Mouse (Mus musculus) MEL (cell line): ENCODE results near the gene Mrpl53. TPM values are rescaled to one million over a fixed set of nuclear protein-coding genes. Genes with fewer than 3 reads are reported as not detected.
"Not testable (repeated sequence)": the region's sequence is repeated elsewhere in the genome, so short reads cannot be mapped to it uniquely, and the experiment has no call there.

Experiments
- DNase-seq: peaks from one replicate; pipeline ENCODE4 v3.0.0; 2011; ENCODE audit warnings: low read depth, low spot score
- H3K27ac ChIP-seq: 2 replicates; pipeline ENCODE4 v1.5.1; 2012; ENCODE audit warnings: low read depth, mild to moderate bottlenecking, control low read depth, low read length, moderate library complexity; ENCODE audit not compliant: control insufficient read depth
- H3K27me3 ChIP-seq, 2 experiments: fragments of 150-350 bp in 1 of 2; sonication (generic) in 1 of 2; 2 replicates each; pipeline ENCODE4 v1.6.1; 2012; ENCODE audit warnings: low read length in 2 of 2, mild to moderate bottlenecking in 2 of 2, improper control_type of control experiment in 1 of 2, moderate library complexity in 1 of 2; ENCODE audit not compliant: insufficient read depth in 2 of 2, control insufficient read depth in 1 of 2
- H3K36me3 ChIP-seq, 2 experiments: 2 replicates each; pipeline ENCODE4 v1.6.1; 2012 to 2014; ENCODE audit warnings: low read length in 2 of 2, improper control_type of control experiment in 1 of 2, inconsistent platforms in 1 of 2, mild to moderate bottlenecking in 1 of 2; ENCODE audit not compliant: insufficient read depth in 2 of 2, control insufficient read depth in 1 of 2
- H3K4me1 ChIP-seq, 2 experiments: fragments of 150-350 bp in 1 of 2; sonication (generic) in 1 of 2; 2 replicates each; pipeline ENCODE4 v1.6.1; 2012; ENCODE audit warnings: low read length in 2 of 2, improper control_type of control experiment in 1 of 2, mild to moderate bottlenecking in 1 of 2; ENCODE audit not compliant: insufficient read depth in 2 of 2, control insufficient read depth in 1 of 2
- H3K4me3 ChIP-seq, 2 experiments: fragments of 150-350 bp in 1 of 2; sonication (generic) in 1 of 2; 2 replicates each; pipeline ENCODE4 v1.5.1; 2012; ENCODE audit warnings: low read depth in 2 of 2, low read length in 2 of 2, mild to moderate bottlenecking in 2 of 2, moderate library complexity in 2 of 2, control low read depth in 1 of 2, improper control_type of control experiment in 1 of 2; ENCODE audit not compliant: control insufficient read depth in 1 of 2, insufficient read depth in 1 of 2
- H3K79me2 ChIP-seq: 2 replicates; pipeline ENCODE4 v1.6.1; 2012; ENCODE audit warnings: mild to moderate bottlenecking, low read length, moderate library complexity; ENCODE audit not compliant: control insufficient read depth, poor library complexity, insufficient read depth
- H3K9ac ChIP-seq: 2 replicates; pipeline ENCODE4 v1.6.1; 2012; ENCODE audit warnings: low read depth, mild to moderate bottlenecking, control low read depth, low read length, moderate library complexity; ENCODE audit not compliant: control insufficient read depth, poor library complexity, severe bottlenecking
- H3K9me3 ChIP-seq: fragments of 150-350 bp; sonication (generic); replicated peaks from 2 replicates; pipeline ENCODE4 v1.6.1; 2012; ENCODE audit warnings: mild to moderate bottlenecking, low read length, improper control_type of control experiment, moderate library complexity; ENCODE audit not compliant: insufficient read depth
- CTCF ChIP-seq, 3 experiments: IDR thresholded peaks in 2 of 3; conservative IDR thresholded peaks in 1 of 3; 2 replicates each; pipeline ENCODE4 v1.5.1; 2011 to 2012; ENCODE audit warnings: low read length in 3 of 3, low read depth in 2 of 3, mild to moderate bottlenecking in 2 of 3, improper control_type of control experiment in 1 of 3, inconsistent platforms in 1 of 3, mixed read lengths in 1 of 3, moderate library complexity in 1 of 3; ENCODE audit not compliant: control insufficient read depth in 1 of 3, insufficient read depth in 1 of 3, poor library complexity in 1 of 3, severe bottlenecking in 1 of 3
- ELF1 ChIP-seq: IDR thresholded peaks from 2 replicates; pipeline ENCODE4 v1.6.1; 2014; ENCODE audit warnings: low read depth, mild to moderate bottlenecking, inconsistent platforms, low read length, improper control_type of control experiment, moderate library complexity
- ETS1 ChIP-seq: IDR thresholded peaks from 2 replicates; pipeline ENCODE4 v1.6.1; 2012; ENCODE audit warnings: low read depth, mild to moderate bottlenecking, inconsistent platforms, low read length, improper control_type of control experiment, moderate library complexity
- HCFC1 ChIP-seq: IDR thresholded peaks from 2 replicates; pipeline ENCODE4 v1.6.1; 2012; ENCODE audit warnings: low read depth, mild to moderate bottlenecking, inconsistent platforms, low read length, improper control_type of control experiment, moderate library complexity
- JUND ChIP-seq: IDR thresholded peaks from 2 replicates; pipeline ENCODE4 v1.6.1; 2011; ENCODE audit warnings: low read depth, mild to moderate bottlenecking, improper control_type of control experiment, low read length
- MAX ChIP-seq: IDR thresholded peaks from 2 replicates; pipeline ENCODE4 v1.6.1; 2011; ENCODE audit warnings: low read length, improper control_type of control experiment
- MAZ ChIP-seq: IDR thresholded peaks from 2 replicates; pipeline ENCODE4 v1.6.1; 2012; ENCODE audit warnings: low read depth, mild to moderate bottlenecking, inconsistent platforms, low read length, improper control_type of control experiment
- MXI1 ChIP-seq: IDR thresholded peaks from 2 replicates; pipeline ENCODE4 v1.6.1; 2011; ENCODE audit warnings: mild to moderate bottlenecking, low read depth, low read length, improper control_type of control experiment
- NELFE ChIP-seq: IDR thresholded peaks from 2 replicates; pipeline ENCODE4 v1.6.1; 2011; ENCODE audit warnings: low read depth, low read length, improper control_type of control experiment
- POLR2A ChIP-seq, 2 experiments: IDR thresholded peaks; 2 replicates each; pipeline ENCODE4 v1.6.1; 2011 to 2012; ENCODE audit warnings: low read length in 2 of 2, mild to moderate bottlenecking in 2 of 2, control low read depth in 1 of 2, improper control_type of control experiment in 1 of 2, low read depth in 1 of 2, moderate library complexity in 1 of 2; ENCODE audit not compliant: control insufficient read depth in 1 of 2, insufficient read depth in 1 of 2, poor library complexity in 1 of 2
- RAD21 ChIP-seq: IDR thresholded peaks from 2 replicates; pipeline ENCODE4 v1.6.1; 2011; ENCODE audit warnings: mild to moderate bottlenecking, low read depth, low read length, improper control_type of control experiment
- SIN3A ChIP-seq: IDR thresholded peaks from 2 replicates; pipeline ENCODE4 v1.6.1; 2012; ENCODE audit warnings: low read length, improper control_type of control experiment, inconsistent platforms
- SMC3 ChIP-seq: IDR thresholded peaks from 2 replicates; pipeline ENCODE4 v1.6.1; 2011; ENCODE audit warnings: low read depth, low read length, improper control_type of control experiment
- TCF12 ChIP-seq: IDR thresholded peaks from 2 replicates; pipeline ENCODE4 v1.6.1; 2014; ENCODE audit warnings: low read depth, mild to moderate bottlenecking, inconsistent platforms, low read length, improper control_type of control experiment, moderate library complexity
- USF2 ChIP-seq, 2 experiments: IDR thresholded peaks; 2 replicates each; pipeline ENCODE4 v1.6.1; 2011 to 2012; ENCODE audit warnings: improper control_type of control experiment in 2 of 2, low read length in 2 of 2, borderline replicate concordance in 1 of 2, inconsistent platforms in 1 of 2, low read depth in 1 of 2, mild to moderate bottlenecking in 1 of 2; ENCODE audit not compliant: insufficient read depth in 1 of 2
- ZC3H11A ChIP-seq: IDR thresholded peaks from 2 replicates; pipeline ENCODE4 v1.6.1; 2012; ENCODE audit warnings: low read depth, mild to moderate bottlenecking, inconsistent platforms, low read length, improper control_type of control experiment
- ZNF384 ChIP-seq: IDR thresholded peaks from 2 replicates; pipeline ENCODE4 v1.6.1; 2012; ENCODE audit warnings: low read depth, mild to moderate bottlenecking, inconsistent platforms, low read length, improper control_type of control experiment
- polyA plus RNA-seq, 2 experiments: library from polyadenylated mRNA; stranded (reverse) in 1 of 2; unstranded in 1 of 2; fragments of >175 nt in 1 of 2; fragments of >200 nt in 1 of 2; gene quantifications; 2 replicates each; pipeline versions ENCODE4 v1.2.1 to v1.2.4; 2012; ENCODE audit warnings: low replicate concordance in 2 of 2, low read depth in 1 of 2; ENCODE audit not compliant: insufficient read length in 2 of 2, insufficient read depth in 1 of 2, missing spikeins in 1 of 2
- total RNA-seq: library from RNA; depleted of rRNA; stranded (reverse); fragments of 300-350 nt; gene quantifications from 2 replicates; pipeline ENCODE4 v1.2.3, GENCODE M21; 2012; rRNA removed

The Mrpl53 gene
- total and polyA plus RNA-seq, 3 experiments, result 63.8 to 91.3 TPM; not detected in 1

GRCm38 (mm10) chr6:83156259-83156684 lies 47.4 kb downstream of the Mrpl53 start, which contains the start of the genes Wdr54 and 1700003E16Rik:
Wdr54 (minus strand) TSS chr6:83156397.
1700003E16Rik (plus strand) TSS chr6:83156404.
- Histone ChIP-seq H3K27ac (no peak within 1 kb of the TSS), H3K4me1 (peaks cover 2 to 10% of the 10 kb centered on the region in 2 experiments; a peak in 3 of 4 replicates), H3K27me3 (no peaks in the 10 kb centered on the region), H3K9me3 (no peaks in the 10 kb centered on the region), H3K9ac (peak within 1 kb of the TSS; percentile 57)
- DNase-seq, result peak; percentile 89
- TF ChIP-seq POLR2A (IDR thresholded peaks at IDR 0.05; ENCODE audit: control insufficient read depth in 1 of 2, insufficient read depth in 1 of 2, low read depth in 1 of 2, low read length in 2 of 2, poor library complexity in 1 of 2) (peak; percentile 28 to 50; a peak in 2 of 4 replicates), USF2 (IDR thresholded peaks at IDR 0.05; ENCODE audit: borderline replicate concordance in 1 of 2, insufficient read depth in 1 of 2, low read depth in 1 of 2, low read length in 2 of 2) (no peak), ETS1 (no peak), MXI1 (peak; percentile 86), ELF1 (0 out of 2 replicates have a peak, but pooled peaks have one; percentile 8), MAZ (0 out of 2 replicates have a peak, but pooled peaks have one; percentile 20), SIN3A (peak; percentile 89), HCFC1 (peak; percentile 60; the same call in 1 of the 2 replicates), TCF12 (0 out of 2 replicates have a peak, but pooled peaks have one; percentile 39), NELFE (peak; percentile 54), MAX (peak; percentile 73)
- TF ChIP-seq, all 39 proteins: peak for 9
- Histone ChIP-seq H3K36me3 (peaks cover 0 to 2% of the 10 kb centered on the region in 2 experiments; a peak in 2 of 4 replicates), H3K4me3 (peak within 1 kb of the TSS; percentile 78 to 87), H3K79me2 (no peaks in the 10 kb centered on the region)

- not testable (repeated sequence) for H3K9me3 ChIP-seq, H3K27me3 ChIP-seq, H3K9ac ChIP-seq, H3K4me3 ChIP-seq, H3K27ac ChIP-seq, H3K36me3 ChIP-seq, H3K4me1 ChIP-seq, H3K79me2 ChIP-seq
- TF ChIP-seq SIN3A (peak; percentile 42; the same call in 1 of the 2 replicates), CTCF (IDR thresholded peaks at IDR 0.05 in 2 of 3, conservative IDR thresholded peaks at IDR 0.05 in 1 of 3; ENCODE audit: control insufficient read depth in 1 of 3, insufficient read depth in 1 of 3, low read depth in 2 of 3, low read length in 3 of 3, poor library complexity in 1 of 3, severe bottlenecking in 1 of 3) (peak; percentile 26 to 68 (median 31); a peak in 4 of 6 replicates), ZNF384 (peak; percentile 12; the same call in 1 of the 2 replicates), JUND (peak; percentile 96), ZC3H11A (peak; percentile 67), SMC3 (peak; percentile 79), RAD21 (peak; percentile 65)
- peak; percentile 80 for DNase-seq
Observed at GRCm38 (mm10) chr6:83159456-83159855, 50.6 kb downstream of the Mrpl53 start.

Other genes with a start within 250 kb of the Mrpl53 start
- gene Sema4f, start 169.3 kb upstream of the Mrpl53 start, total RNA-seq, result 0.03 and 0.04 TPM in 2 replicates
- under 1 TPM in 1 of 2 experiments, not detected in 1; 0.01 TPM for gene Sema4f, start 169.3 kb upstream of the Mrpl53 start, polyA plus RNA-seq
- 3.9 and 6.2 TPM in 2 replicates for gene M1ap, start 162.1 kb upstream of the Mrpl53 start, total RNA-seq
- gene M1ap, start 162.1 kb upstream of the Mrpl53 start, polyA plus RNA-seq, result 1 to 10 TPM in 1 of 2 experiments, not detected in 1; 6.3 TPM
- 17.9 and 18.7 TPM in 2 replicates for gene Dok1, start 75.6 kb upstream of the Mrpl53 start, total RNA-seq
- gene Dok1, start 75.6 kb upstream of the Mrpl53 start, polyA plus RNA-seq, result 10 to 100 TPM in 1 of 2 experiments, not detected in 1; 22.3 TPM
- 0.77 and 0.78 TPM in 2 replicates for gene Loxl3, start 74.9 kb upstream of the Mrpl53 start, total RNA-seq
- gene Loxl3, start 74.9 kb upstream of the Mrpl53 start, polyA plus RNA-seq, result 1 to 10 TPM in 1 of 2 experiments, not detected in 1; 1.0 TPM
- gene Aup1, start 54.5 kb upstream of the Mrpl53 start, total RNA-seq, result 206 and 259 TPM in 2 replicates
- gene Aup1, start 54.5 kb upstream of the Mrpl53 start, polyA plus RNA-seq, result 100 to 1,000 TPM in 1 of 2 experiments, not detected in 1; 500 TPM
- gene Htra2, start 53.8 kb upstream of the Mrpl53 start, total RNA-seq, result 95.1 and 107 TPM in 2 replicates
- gene Htra2, start 53.8 kb upstream of the Mrpl53 start, polyA plus RNA-seq, result 100 to 1,000 TPM in 1 of 2 experiments, not detected in 1; 133 TPM
- 1.3 TPM in 2 replicates for gene Dqx1, start 51.2 kb upstream of the Mrpl53 start, total RNA-seq
- 1 to 10 TPM in 1 of 2 experiments, not detected in 1; 3.4 TPM for gene Dqx1, start 51.2 kb upstream of the Mrpl53 start, polyA plus RNA-seq
- not detected in 2 replicates for gene Tlx2, start 38.7 kb upstream of the Mrpl53 start, total RNA-seq
- gene Tlx2, start 38.7 kb upstream of the Mrpl53 start, polyA plus RNA-seq, result not detected
- 18.2 and 19.2 TPM in 2 replicates for gene Pcgf1, start 31.2 kb upstream of the Mrpl53 start, total RNA-seq
- 10 to 100 TPM in 1 of 2 experiments, not detected in 1; 25.2 TPM for gene Pcgf1, start 31.2 kb upstream of the Mrpl53 start, polyA plus RNA-seq
- 0.23 and 0.58 TPM in 2 replicates for gene Lbx2, start 22.7 kb upstream of the Mrpl53 start, total RNA-seq
- gene Lbx2, start 22.7 kb upstream of the Mrpl53 start, polyA plus RNA-seq, result under 1 TPM in 1 of 2 experiments, not detected in 1; 0.85 TPM
- 3.2 and 5.1 TPM in 2 replicates for gene Ccdc142, start 7.4 kb upstream of the Mrpl53 start, total RNA-seq
- 1 to 10 TPM in 1 of 2 experiments, not detected in 1; 2.2 TPM for gene Ccdc142, start 7.4 kb upstream of the Mrpl53 start, polyA plus RNA-seq
- 2.2 and 2.5 TPM in 2 replicates for gene Gm42688, start 7.4 kb upstream of the Mrpl53 start, total RNA-seq
- gene Gm42688, start 7.4 kb upstream of the Mrpl53 start, polyA plus RNA-seq, result 1 to 10 TPM in 1 of 2 experiments, not detected in 1; 4.8 TPM
- gene Mogs, start 6.5 kb downstream of the Mrpl53 start, total RNA-seq, result 167 and 209 TPM in 2 replicates
- 100 to 1,000 TPM in 1 of 2 experiments, not detected in 1; 150 TPM for gene Mogs, start 6.5 kb downstream of the Mrpl53 start, polyA plus RNA-seq
- 35.0 and 42.4 TPM in 2 replicates for gene Wbp1, start 12.5 kb downstream of the Mrpl53 start, total RNA-seq
- gene Wbp1, start 12.5 kb downstream of the Mrpl53 start, polyA plus RNA-seq, result 10 to 100 TPM in 1 of 2 experiments, not detected in 1; 72.8 TPM
- gene Ino80b, start 16.4 kb downstream of the Mrpl53 start, total RNA-seq, result 25.8 and 30.6 TPM in 2 replicates
- 10 to 100 TPM in 1 of 2 experiments, not detected in 1; 40.9 TPM for gene Ino80b, start 16.4 kb downstream of the Mrpl53 start, polyA plus RNA-seq
- gene Rtkn, start 26.4 kb downstream of the Mrpl53 start, total RNA-seq, result 5.2 and 5.4 TPM in 2 replicates
- 1 to 10 TPM in 1 of 2 experiments, not detected in 1; 8.3 TPM for gene Rtkn, start 26.4 kb downstream of the Mrpl53 start, polyA plus RNA-seq
- gene Wdr54, start 47.4 kb downstream of the Mrpl53 start, total RNA-seq, result 3.2 and 3.4 TPM in 2 replicates
- gene Wdr54, start 47.4 kb downstream of the Mrpl53 start, polyA plus RNA-seq, result 1 to 10 TPM in 1 of 2 experiments, not detected in 1; 4.6 TPM
- 0.15 and 0.23 TPM in 2 replicates for gene 1700003E16Rik, start 47.4 kb downstream of the Mrpl53 start, total RNA-seq
- under 1 TPM in 1 of 2 experiments, not detected in 1; 0.50 TPM for gene 1700003E16Rik, start 47.4 kb downstream of the Mrpl53 start, polyA plus RNA-seq
- 21.9 and 23.3 TPM in 2 replicates for gene Dctn1, start 56.9 kb downstream of the Mrpl53 start, total RNA-seq
- gene Dctn1, start 56.9 kb downstream of the Mrpl53 start, polyA plus RNA-seq, result 10 to 100 TPM in 1 of 2 experiments, not detected in 1; 81.9 TPM
- gene Slc4a5, start 110.8 kb downstream of the Mrpl53 start, total RNA-seq, result 0.04 and 0.07 TPM in 2 replicates
- gene Slc4a5, start 110.8 kb downstream of the Mrpl53 start, polyA plus RNA-seq, result not detected
- 80.5 and 155 TPM in 2 replicates for gene Mthfd2, start 216.9 kb downstream of the Mrpl53 start, total RNA-seq
- gene Mthfd2, start 216.9 kb downstream of the Mrpl53 start, polyA plus RNA-seq, result 100 to 1,000 TPM; 219 to 558 TPM
- gene Mob1a, start 217.0 kb downstream of the Mrpl53 start, total RNA-seq, result 71.2 and 74.7 TPM in 2 replicates
- gene Mob1a, start 217.0 kb downstream of the Mrpl53 start, polyA plus RNA-seq, result 100 to 1,000 TPM in 1 of 2 experiments, 10 to 100 TPM in 1; 57.0 to 120 TPM
- gene Bola3, start 240.1 kb downstream of the Mrpl53 start, total RNA-seq, result 48.3 and 55.2 TPM in 2 replicates
- 100 to 1,000 TPM in 1 of 2 experiments, not detected in 1; 211 TPM for gene Bola3, start 240.1 kb downstream of the Mrpl53 start, polyA plus RNA-seq